Mouse (Mus musculus): ENCODE results near the gene Inpp4b. TPM values are rescaled to one million over a fixed set of nuclear protein-coding genes. Genes with fewer than 3 reads are reported as not detected.

Inpp4b gene
- polyA plus RNA-seq, 1 experiment from 2014 or later, result 15.8 TPM

GRCm38 (mm10) chr8:81558550-81558949, 216.2 kb downstream of the Inpp4b start:
- Histone ChIP-seq H3K4me1 (no peaks in the 10 kb centered on the region), H3K36me3 (no peaks in the 10 kb centered on the region), H3K27ac (no peak overlapping the region), H3K4me3 (no peak overlapping the region), H3K9me3 (replicated peaks) (no peaks in the 10 kb centered on the region), H3K27me3 (ENCODE audit: low read depth, poor library complexity, severe bottlenecking) (no peaks in the 10 kb centered on the region)
- WGBS, result 87% methylated on average over 4 of the region's 4 CpGs
- no peak for DNase-seq (ENCODE audit: low spot score)

- Histone ChIP-seq H3K4me1 (no peaks in the 10 kb centered on the region), H3K9me3 (replicated peaks) (no peaks in the 10 kb centered on the region), H3K36me3 (no peaks in the 10 kb centered on the region), H3K4me3 (no peak overlapping the region), H3K27ac (no peak overlapping the region), H3K27me3 (ENCODE audit: low read depth, poor library complexity, severe bottlenecking) (no peaks in the 10 kb centered on the region)
- no peak for DNase-seq (ENCODE audit: low spot score)
- 71% methylated on average over 1 of the region's 1 CpGs for WGBS
Observed at GRCm38 (mm10) chr8:81562405-81562804, 220.0 kb downstream of the Inpp4b start.

GRCm38 (mm10) chr8:81565484-81565883, 223.1 kb downstream of the Inpp4b start:
- Histone ChIP-seq H3K9me3 (replicated peaks) (no peaks in the 10 kb centered on the region), H3K27me3 (ENCODE audit: low read depth, poor library complexity, severe bottlenecking) (no peaks in the 10 kb centered on the region), H3K36me3 (no peaks in the 10 kb centered on the region), H3K4me1 (no peaks in the 10 kb centered on the region), H3K4me3 (no peak overlapping the region), H3K27ac (no peak overlapping the region)
- WGBS, result 87% methylated on average over 4 of the region's 4 CpGs
- DNase-seq (ENCODE audit: low spot score), result no peak

- no peaks in the 10 kb centered on the region for H3K4me1 ChIP-seq
- DNase-seq (ENCODE audit: low spot score), result no peak
- no peaks in the 10 kb centered on the region for H3K27me3 ChIP-seq (ENCODE audit: low read depth, poor library complexity, severe bottlenecking)
- no peaks in the 10 kb centered on the region for H3K9me3 ChIP-seq (replicated peaks)
- no peaks in the 10 kb centered on the region for H3K36me3 ChIP-seq
- no peak overlapping the region for H3K27ac ChIP-seq
- no peak overlapping the region for H3K4me3 ChIP-seq
- WGBS, result 100% methylated on average over 1 of the region's 1 CpGs
Observed at GRCm38 (mm10) chr8:81572319-81573104, 230.2 kb downstream of the Inpp4b start.

GRCm38 (mm10) chr8:81575268-81575917, 233.0 kb downstream of the Inpp4b start:
- H3K36me3 ChIP-seq, result no peaks in the 10 kb centered on the region
- WGBS, result 90% methylated on average over 3 of the region's 3 CpGs
- no peak overlapping the region for H3K4me3 ChIP-seq
- H3K9me3 ChIP-seq (replicated peaks), result no peaks in the 10 kb centered on the region
- no peaks in the 10 kb centered on the region for H3K27me3 ChIP-seq (ENCODE audit: low read depth, poor library complexity, severe bottlenecking)
- H3K4me1 ChIP-seq, result peaks cover 8% of the 10 kb centered on the region
- no peak for DNase-seq (ENCODE audit: low spot score)
- no peak overlapping the region for H3K27ac ChIP-seq

- WGBS, result 46% methylated on average over 3 of the region's 3 CpGs
- peaks cover 10% of the 10 kb centered on the region for H3K4me1 ChIP-seq
- no peaks in the 10 kb centered on the region for H3K36me3 ChIP-seq
- no peak for DNase-seq (ENCODE audit: low spot score)
- no peaks in the 10 kb centered on the region for H3K27me3 ChIP-seq (ENCODE audit: low read depth, poor library complexity, severe bottlenecking)
- no peak overlapping the region for H3K4me3 ChIP-seq
- H3K9me3 ChIP-seq (replicated peaks), result no peaks in the 10 kb centered on the region
- H3K27ac ChIP-seq, result no peak overlapping the region
Observed at GRCm38 (mm10) chr8:81578951-81579350, 236.6 kb downstream of the Inpp4b start.

GRCm38 (mm10) chr8:81581817-81582437, 239.6 kb downstream of the Inpp4b start:
- WGBS, result 92% methylated on average over 2 of the region's 2 CpGs
- Histone ChIP-seq H3K4me1 (peaks cover 10% of the 10 kb centered on the region), H3K9me3 (replicated peaks) (no peaks in the 10 kb centered on the region), H3K4me3 (no peak overlapping the region), H3K36me3 (no peaks in the 10 kb centered on the region), H3K27me3 (ENCODE audit: low read depth, poor library complexity, severe bottlenecking) (no peaks in the 10 kb centered on the region), H3K27ac (no peak overlapping the region)
- no peak for DNase-seq (ENCODE audit: low spot score)

- 85% methylated on average over 1 of the region's 1 CpGs for WGBS
- Histone ChIP-seq H3K36me3 (no peaks in the 10 kb centered on the region), H3K4me1 (peaks cover 10% of the 10 kb centered on the region), H3K4me3 (no peak overlapping the region), H3K27ac (no peak overlapping the region), H3K27me3 (ENCODE audit: low read depth, poor library complexity, severe bottlenecking) (no peaks in the 10 kb centered on the region), H3K9me3 (replicated peaks) (no peaks in the 10 kb centered on the region)
- DNase-seq (ENCODE audit: low spot score), result no peak
Observed at GRCm38 (mm10) chr8:81582906-81583305, 240.6 kb downstream of the Inpp4b start.

- 90% methylated on average over 5 of the region's 5 CpGs for WGBS
- H3K36me3 ChIP-seq, result no peaks in the 10 kb centered on the region
Observed at GRCm38 (mm10) chr8:81586783-81587182, 244.4 kb downstream of the Inpp4b start.

GRCm38 (mm10) chr8:81594134-81594714, 251.9 kb downstream of the Inpp4b start:
- DNase-seq (ENCODE audit: low spot score), result no peak
- Histone ChIP-seq H3K9me3 (replicated peaks) (no peaks in the 10 kb centered on the region), H3K27ac (no peak overlapping the region), H3K27me3 (ENCODE audit: low read depth, poor library complexity, severe bottlenecking) (no peaks in the 10 kb centered on the region), H3K36me3 (no peaks in the 10 kb centered on the region), H3K4me3 (no peak overlapping the region), H3K4me1 (no peaks in the 10 kb centered on the region)
- WGBS, result 88% methylated on average over 3 of the region's 3 CpGs

More at GRCm38 (mm10) chr8:81586783-81587182, 244.4 kb downstream of the Inpp4b start:
- Histone ChIP-seq H3K27ac (no peak overlapping the region), H3K9me3 (replicated peaks) (no peaks in the 10 kb centered on the region), H3K27me3 (ENCODE audit: low read depth, poor library complexity, severe bottlenecking) (no peaks in the 10 kb centered on the region), H3K4me1 (peaks cover 2% of the 10 kb centered on the region; the same call in 1 of the 2 replicates), H3K4me3 (no peak overlapping the region)
- no peak for DNase-seq (ENCODE audit: low spot score)

GRCm38 (mm10) chr8:81599209-81599608, 256.9 kb downstream of the Inpp4b start:
- no peak for DNase-seq (ENCODE audit: low spot score)
- Histone ChIP-seq H3K27ac (no peak overlapping the region), H3K9me3 (replicated peaks) (no peaks in the 10 kb centered on the region), H3K36me3 (no peaks in the 10 kb centered on the region), H3K27me3 (ENCODE audit: low read depth, poor library complexity, severe bottlenecking) (no peaks in the 10 kb centered on the region), H3K4me1 (no peaks in the 10 kb centered on the region), H3K4me3 (no peak overlapping the region)
- 86% methylated on average over 4 of the region's 4 CpGs for WGBS

GRCm38 (mm10) chr8:81601136-81601535, 258.8 kb downstream of the Inpp4b start:
- H3K4me3 ChIP-seq, result no peak overlapping the region
- DNase-seq (ENCODE audit: low spot score), result no peak
- H3K9me3 ChIP-seq (replicated peaks), result no peaks in the 10 kb centered on the region
- no peak overlapping the region for H3K27ac ChIP-seq
- no peaks in the 10 kb centered on the region for H3K27me3 ChIP-seq (ENCODE audit: low read depth, poor library complexity, severe bottlenecking)
- no peaks in the 10 kb centered on the region for H3K4me1 ChIP-seq
- H3K36me3 ChIP-seq, result no peaks in the 10 kb centered on the region

- no peak overlapping the region for H3K4me3 ChIP-seq
- no peak overlapping the region for H3K27ac ChIP-seq
- H3K9me3 ChIP-seq (replicated peaks), result no peaks in the 10 kb centered on the region
- DNase-seq (ENCODE audit: low spot score), result no peak
- 81% methylated on average over 1 of the region's 1 CpGs for WGBS
- H3K27me3 ChIP-seq (ENCODE audit: low read depth, poor library complexity, severe bottlenecking), result no peaks in the 10 kb centered on the region
- H3K36me3 ChIP-seq, result no peaks in the 10 kb centered on the region
- no peaks in the 10 kb centered on the region for H3K4me1 ChIP-seq
Observed at GRCm38 (mm10) chr8:81608082-81608481, 265.7 kb downstream of the Inpp4b start.

Data from limb, embryonic 10.5 days (tissue).